Mouse (Mus musculus) layer of hippocampus, postnatal 14 days (tissue): ENCODE data around the gene Rpp40. TPM values are rescaled to one million over a fixed set of nuclear protein-coding genes. Genes with fewer than 3 reads are reported as not detected.

ENCODE experiments used
- DNase-seq, 2 experiments: peaks; one replicate each; pipeline ENCODE4 v3.0.0; 2021 to 2022; ENCODE audit warnings: low spot score in 2 of 2, mixed read lengths in 1 of 2
- long read RNA-seq, 2 experiments: library from polyadenylated mRNA; stranded (forward); transcript quantifications; one replicate each; pipeline ENCODE4 v2.0.0; 2021
- total RNA-seq, 2 experiments: library from RNA; stranded (reverse); gene quantifications; 2 replicates each; pipeline ENCODE4 v1.2.3; 2021

Gene Rpp40
- total RNA-seq = 1 to 10 TPM; 2.7 to 7.2 TPM
- long read RNA-seq, experiment 1, full-length matches to known transcripts = 2 of 2 reads
- long read RNA-seq, experiment 1, partial matches to known transcripts = 0 of 2 reads
- long read RNA-seq, experiment 1, other reads (novel, unspliced or antisense) = 0 of 2 reads
- long read RNA-seq, experiment 2, full-length matches to known transcripts = 7 of 9 reads
- long read RNA-seq, experiment 2, partial matches to known transcripts = 0 of 9 reads
- long read RNA-seq, experiment 2, other reads (novel, unspliced or antisense) = 2 of 9 reads

GRCm38 (mm10) chr13:35905879-35906481 is at the start of gene Rpp40:
TSS of gene Rpp40 (minus strand) at chr13:35906359.
- peak; percentile 95 for DNase-seq

GRCm38 (mm10) chr13:35949814-35950455 is 43.8 kb upstream of the Rpp40 start:
- DNase-seq = no peak

GRCm38 (mm10) chr13:35947354-35948000 is 41.3 kb upstream of the Rpp40 start:
- peak; percentile 80 to 88 for DNase-seq

GRCm38 (mm10) chr13:35946659-35947353 is 40.6 kb upstream of the Rpp40 start:
- DNase-seq = no peak

GRCm38 (mm10) chr13:35940934-35941333 is 34.8 kb upstream of the Rpp40 start:
- no peak for DNase-seq

GRCm38 (mm10) chr13:35939871-35940665 is 33.9 kb upstream of the Rpp40 start:
- no peak for DNase-seq

- peak; percentile 28 to 88 for DNase-seq
Measured at GRCm38 (mm10) chr13:35937991-35938390, 31.8 kb upstream of the Rpp40 start.

- no peak for DNase-seq
Measured at GRCm38 (mm10) chr13:35911476-35911875, 5.3 kb upstream of the Rpp40 start.

- DNase-seq = no peak
Measured at GRCm38 (mm10) chr13:35905378-35905777, 781 bp downstream of the Rpp40 start.

- DNase-seq = no peak
Measured at GRCm38 (mm10) chr13:35892866-35893265, 13.3 kb downstream of the Rpp40 start.

- no peak for DNase-seq
Measured at GRCm38 (mm10) chr13:35886121-35886725, 19.9 kb downstream of the Rpp40 start.

- peak; percentile 42 to 67 for DNase-seq
Measured at GRCm38 (mm10) chr13:35880555-35881046, 25.6 kb downstream of the Rpp40 start.

GRCm38 (mm10) chr13:35879519-35879918 is 26.6 kb downstream of the Rpp40 start:
- no peak for DNase-seq

- DNase-seq = no peak
Measured at GRCm38 (mm10) chr13:35879068-35879467, 27.1 kb downstream of the Rpp40 start.

GRCm38 (mm10) chr13:35878282-35878681 is 27.9 kb downstream of the Rpp40 start:
- DNase-seq = no peak

- DNase-seq = no peak
Measured at GRCm38 (mm10) chr13:35875396-35875795, 30.8 kb downstream of the Rpp40 start.

GRCm38 (mm10) chr13:35871107-35871506 is 35.1 kb downstream of the Rpp40 start:
- DNase-seq = no peak

GRCm38 (mm10) chr13:35870659-35871058 is 35.5 kb downstream of the Rpp40 start:
- DNase-seq = no peak

- DNase-seq = no peak
Measured at GRCm38 (mm10) chr13:35860916-35861315, 45.2 kb downstream of the Rpp40 start.

GRCm38 (mm10) chr13:35857486-35857885 is 48.7 kb downstream of the Rpp40 start:
- DNase-seq = no peak
